Mouse (Mus musculus) cortical plate, adult 2 months (tissue): ENCODE results near the gene Iqch.

Source experiments
- CTCF ChIP-seq: fragments of 200-500 bp; IDR thresholded peaks from 2 replicates; pipeline ENCODE4 v1.5.1; 2011; ENCODE audit warnings: mild to moderate bottlenecking, control low read depth, low read length; ENCODE audit not compliant: insufficient read depth; ENCODE audit errors: extremely low read depth
- POLR2A ChIP-seq: fragments of 200-500 bp; IDR thresholded peaks from 2 replicates; pipeline ENCODE4 v1.6.1; 2011; ENCODE audit warnings: mild to moderate bottlenecking, low read length, control low read depth; ENCODE audit not compliant: insufficient read depth; ENCODE audit errors: extremely low read depth

DNA sequence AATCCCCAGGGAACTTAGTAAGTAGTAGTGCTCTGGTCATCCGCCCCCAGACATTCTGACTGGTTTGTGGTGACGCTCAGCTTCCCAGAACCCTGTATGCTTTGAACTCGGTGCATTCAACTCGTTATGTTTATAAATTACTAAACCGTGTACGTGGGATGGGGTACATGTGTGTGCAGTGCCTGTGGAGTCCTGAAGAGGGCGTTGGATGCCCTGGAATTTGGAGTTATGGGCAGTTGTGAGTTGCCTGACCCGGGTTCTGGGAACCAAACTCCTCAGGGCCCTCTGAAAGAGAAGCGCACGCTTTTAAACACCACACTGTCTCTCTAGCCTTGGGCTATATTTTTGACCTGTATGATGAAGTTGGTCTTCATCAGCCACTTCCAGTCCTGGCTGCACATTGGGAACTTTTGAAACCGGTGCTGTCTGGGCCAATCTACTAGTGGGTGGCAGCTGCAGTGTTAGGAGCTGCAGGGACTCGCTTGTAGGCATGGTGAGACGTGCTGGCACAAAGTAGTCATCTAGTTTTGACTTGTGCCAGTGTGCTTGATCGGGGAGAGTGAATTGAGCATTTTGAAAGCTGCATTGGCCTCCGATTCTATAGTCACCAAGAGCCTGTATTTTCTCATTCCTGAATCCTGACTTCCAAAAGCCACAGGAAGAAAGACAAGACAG, 21.7 kb upstream of the Iqch start:
- no peak for TF ChIP-seq CTCF
- TF ChIP-seq POLR2A = no peak
